Mouse (Mus musculus): ENCODE data around the gene St7. TPM values are rescaled to one million over a fixed set of nuclear protein-coding genes. Genes with fewer than 3 reads are reported as not detected.

The St7 gene
- total RNA-seq, 2 experiments from 2014 or later: 53.8 to 56.1 TPM

DNA sequence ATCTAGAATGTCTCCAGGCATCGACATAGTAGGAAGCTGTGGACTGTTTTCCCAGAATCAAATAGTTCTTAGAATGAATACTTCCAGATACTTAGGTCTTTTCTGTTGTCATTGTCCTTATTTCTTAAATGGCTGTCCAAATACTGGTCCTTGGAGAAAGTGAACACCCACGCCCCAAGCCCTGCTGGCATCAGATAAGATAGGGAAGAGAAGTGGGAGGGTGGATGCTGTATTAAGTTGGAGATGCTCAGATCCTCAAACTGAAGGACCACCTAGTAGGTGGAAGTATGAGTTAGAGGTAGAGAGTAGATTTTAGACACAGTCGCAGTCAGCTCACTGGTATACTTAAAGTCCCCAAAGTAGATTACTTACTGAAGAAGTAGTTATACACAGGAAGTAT, 34.5 kb downstream of the St7 start:
- no peak overlapping the region for H3K27ac ChIP-seq
- H3K4me3 ChIP-seq: no peak overlapping the region
- DNase-seq (ENCODE audit: low spot score in 2 of 2): no peak
- TF ChIP-seq CTCF (conservative IDR thresholded peaks at IDR 0.05): no peak

DNA sequence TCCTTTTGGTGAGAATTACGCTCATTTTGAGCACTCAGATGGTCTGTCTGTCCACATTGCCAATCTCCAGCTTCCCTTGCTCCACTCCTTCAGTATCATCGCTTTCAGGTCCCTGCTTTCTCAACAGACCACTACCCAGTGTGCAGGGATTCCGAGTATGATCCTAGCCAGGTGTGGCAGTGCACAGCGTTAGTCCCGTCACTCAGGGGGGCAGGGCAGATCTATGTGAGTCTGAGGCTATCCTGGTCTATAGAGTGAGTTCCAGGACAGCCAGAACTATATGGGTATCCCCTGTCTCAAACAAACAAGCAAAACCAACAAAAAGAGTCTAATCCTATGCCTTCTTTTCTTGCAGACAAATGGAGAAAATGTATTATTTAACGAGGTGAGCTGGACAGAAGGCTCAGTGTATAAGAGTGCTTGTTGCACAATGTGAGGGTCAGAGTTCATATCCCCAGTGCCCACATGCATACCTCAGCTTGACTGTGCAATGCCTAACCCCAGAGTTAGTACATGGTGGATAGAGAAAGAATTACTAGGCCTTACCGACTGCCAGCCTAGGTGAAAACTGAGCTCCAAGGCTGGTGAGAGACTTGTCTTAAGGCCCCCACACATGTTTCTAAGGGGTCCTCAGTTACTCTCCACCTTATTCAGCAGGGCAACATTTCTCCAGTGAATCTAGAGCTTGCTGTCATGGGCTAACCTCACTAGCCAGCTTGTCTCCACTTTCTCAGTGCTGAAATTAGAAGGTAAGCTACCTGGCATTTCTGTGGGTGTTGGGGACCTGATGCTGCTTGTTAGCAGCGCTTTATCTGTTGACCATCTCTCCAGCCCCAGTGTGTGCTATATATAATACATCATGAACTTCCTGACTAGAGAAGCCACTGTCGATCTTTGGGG, 35.4 kb downstream of the St7 start:
- DNase-seq (ENCODE audit: low spot score in 2 of 2): no peak
- Histone ChIP-seq H3K4me3 (no peak overlapping the region), H3K27ac (no peak overlapping the region)
- TF ChIP-seq CTCF (conservative IDR thresholded peaks at IDR 0.05): no peak

DNA sequence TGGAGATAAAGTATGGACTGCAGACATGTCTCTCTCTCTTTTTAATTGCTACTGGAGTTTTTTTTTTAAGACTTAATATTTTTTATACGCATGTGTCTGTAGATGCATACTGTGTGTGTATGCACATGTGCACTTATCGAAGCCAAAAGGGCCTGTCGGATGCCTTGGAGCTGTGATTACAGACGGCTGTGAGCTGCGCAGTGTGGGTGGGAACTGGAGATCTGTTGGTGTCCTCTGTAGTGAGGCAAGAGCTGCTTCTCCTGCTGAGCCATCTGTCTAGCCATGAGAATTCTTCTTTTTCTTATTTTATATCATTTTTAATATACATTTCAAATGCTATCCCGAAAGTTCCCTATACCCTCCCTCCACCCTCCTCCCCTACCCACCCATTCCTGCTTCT, 37.4 kb downstream of the St7 start:
- TF ChIP-seq CTCF (conservative IDR thresholded peaks at IDR 0.05): no peak
- H3K4me3 ChIP-seq: no peak overlapping the region
- peak; percentile 72 to 84 for DNase-seq (ENCODE audit: low spot score in 2 of 2)
- peak overlapping the region; percentile 81 for H3K27ac ChIP-seq

DNA sequence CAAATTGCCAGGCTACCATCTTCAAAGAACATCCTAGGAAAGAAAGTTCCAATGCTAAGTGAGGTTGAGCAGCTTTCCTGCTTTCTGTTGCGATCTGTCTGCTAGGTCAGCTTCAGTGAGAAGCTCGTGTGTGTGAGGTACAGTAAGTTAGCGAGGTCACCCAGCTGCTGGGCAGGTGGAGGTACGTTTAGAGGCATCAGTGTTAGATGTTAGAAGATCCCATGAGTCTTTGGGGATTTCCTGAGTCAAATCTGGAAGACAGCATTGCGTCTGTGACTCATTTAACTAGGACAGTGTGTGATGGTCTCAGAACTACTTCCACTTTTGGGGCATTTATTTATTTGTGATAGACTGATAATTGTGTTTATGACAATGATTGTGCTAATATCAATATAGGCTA, 39.0 kb downstream of the St7 start:
- no peak for TF ChIP-seq CTCF (conservative IDR thresholded peaks at IDR 0.05)
- DNase-seq (ENCODE audit: low spot score in 2 of 2): no peak
- no peak overlapping the region for H3K27ac ChIP-seq

DNA sequence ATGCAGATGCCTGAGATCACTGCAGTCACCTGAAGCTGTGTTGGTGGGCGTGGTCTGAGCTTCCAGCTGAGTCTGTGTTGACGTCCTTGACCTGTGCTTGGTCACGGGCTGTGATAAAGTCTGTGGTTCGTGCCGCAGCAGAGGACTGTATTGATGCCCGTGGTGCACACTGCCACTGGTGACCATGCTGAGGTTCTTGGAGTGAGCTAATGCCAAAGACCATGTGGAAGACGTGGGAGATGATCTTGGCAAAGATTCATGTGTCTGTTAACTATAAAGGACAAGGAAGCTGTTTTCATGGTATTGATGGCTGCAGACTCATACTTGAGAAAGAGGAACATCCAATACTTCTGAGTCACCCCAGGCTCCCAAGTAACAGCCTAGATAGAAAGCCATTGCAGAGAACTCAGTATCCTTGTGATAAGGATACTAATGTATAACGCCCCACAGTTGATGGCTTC, 41.2 kb downstream of the St7 start:
- H3K27ac ChIP-seq: no peak overlapping the region
- H3K4me3 ChIP-seq: no peak overlapping the region
- no peak for TF ChIP-seq CTCF (conservative IDR thresholded peaks at IDR 0.05)
- no peak for DNase-seq (ENCODE audit: low spot score in 2 of 2)

More for the DNA sequence above, 39.0 kb downstream of the St7 start:
- no peak overlapping the region for H3K4me3 ChIP-seq

DNA sequence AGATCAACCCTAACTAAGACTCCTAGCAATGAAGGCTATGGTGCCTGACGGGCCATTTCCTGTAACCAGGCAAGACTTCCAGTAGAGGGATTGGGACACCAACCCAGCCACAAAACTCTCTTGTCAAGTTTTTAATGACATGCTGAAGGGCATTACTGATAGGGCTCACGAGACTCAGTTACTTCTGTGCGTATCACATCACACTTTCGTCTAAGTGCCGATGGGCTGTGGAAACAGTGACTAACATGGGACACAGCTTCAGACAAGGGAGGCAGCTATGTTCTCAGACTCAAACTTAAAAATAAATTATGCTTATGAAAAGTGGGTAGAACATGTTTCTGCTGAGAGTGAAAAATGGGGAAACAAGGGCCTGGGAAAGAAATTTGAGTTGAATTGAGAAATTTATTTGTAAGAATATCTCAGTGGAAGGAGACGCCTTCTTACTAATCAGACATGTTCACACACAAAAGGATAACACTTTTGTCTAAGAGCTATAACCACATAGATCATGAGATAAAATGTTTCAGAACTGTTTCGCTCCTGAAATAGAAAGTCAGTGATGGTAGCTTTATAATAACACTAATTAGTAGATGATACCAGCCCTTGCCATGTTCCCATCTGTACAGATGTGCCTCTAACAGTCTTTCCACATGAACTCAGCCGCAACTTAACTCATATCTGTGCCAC, 44.7 kb downstream of the St7 start:
- TF ChIP-seq CTCF (conservative IDR thresholded peaks at IDR 0.05): no peak
- no peak for DNase-seq (ENCODE audit: low spot score in 2 of 2)
- no peak overlapping the region for H3K27ac ChIP-seq
- H3K4me3 ChIP-seq: no peak overlapping the region

DNA sequence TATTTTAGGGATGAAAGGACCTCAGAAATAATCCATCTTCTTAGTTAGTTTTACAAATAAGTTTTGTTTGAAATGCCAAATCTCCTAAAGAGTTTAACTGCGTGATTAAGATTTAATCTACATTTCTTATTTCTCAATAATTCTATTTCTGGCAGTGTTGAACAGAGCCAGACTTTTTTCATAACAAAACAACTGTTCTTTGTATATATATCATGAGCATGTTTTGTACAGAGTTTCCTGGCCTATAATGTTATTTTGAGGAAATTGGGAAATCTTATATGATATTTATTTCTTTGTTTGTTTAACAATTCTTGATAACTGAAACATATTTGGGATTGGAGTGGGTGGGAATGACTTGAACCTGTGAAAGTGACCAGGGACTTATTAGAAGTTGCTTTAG, 47.4 kb downstream of the St7 start:
- no peak for TF ChIP-seq CTCF (conservative IDR thresholded peaks at IDR 0.05)

DNA sequence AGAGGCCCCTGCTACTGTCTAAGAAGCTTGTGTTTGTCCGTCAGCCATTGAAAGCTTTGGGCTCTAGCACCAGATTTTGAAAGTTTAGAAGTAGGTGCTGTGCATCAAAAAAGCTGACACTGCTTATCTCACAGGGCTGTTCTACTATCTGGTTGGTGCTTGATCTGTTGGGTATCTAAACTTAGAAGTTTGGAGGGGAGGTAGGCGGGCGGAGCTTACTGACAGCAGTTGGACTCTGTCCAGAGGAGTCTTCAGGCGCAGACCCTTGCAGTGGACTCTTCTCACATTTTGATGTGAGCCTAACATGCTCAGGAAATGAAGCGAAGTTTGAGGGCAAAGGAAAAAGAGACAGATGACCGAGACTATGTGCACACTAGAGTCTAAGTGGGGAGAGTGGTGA, 48.9 kb downstream of the St7 start:
- TF ChIP-seq CTCF (conservative IDR thresholded peaks at IDR 0.05): no peak
- H3K4me3 ChIP-seq: no peak overlapping the region
- no peak for DNase-seq (ENCODE audit: low spot score in 2 of 2)
- no peak overlapping the region for H3K27ac ChIP-seq

More for the DNA sequence above, 47.4 kb downstream of the St7 start:
- Histone ChIP-seq H3K27ac (no peak overlapping the region), H3K4me3 (no peak overlapping the region)
- DNase-seq (ENCODE audit: low spot score in 2 of 2): no peak

DNA sequence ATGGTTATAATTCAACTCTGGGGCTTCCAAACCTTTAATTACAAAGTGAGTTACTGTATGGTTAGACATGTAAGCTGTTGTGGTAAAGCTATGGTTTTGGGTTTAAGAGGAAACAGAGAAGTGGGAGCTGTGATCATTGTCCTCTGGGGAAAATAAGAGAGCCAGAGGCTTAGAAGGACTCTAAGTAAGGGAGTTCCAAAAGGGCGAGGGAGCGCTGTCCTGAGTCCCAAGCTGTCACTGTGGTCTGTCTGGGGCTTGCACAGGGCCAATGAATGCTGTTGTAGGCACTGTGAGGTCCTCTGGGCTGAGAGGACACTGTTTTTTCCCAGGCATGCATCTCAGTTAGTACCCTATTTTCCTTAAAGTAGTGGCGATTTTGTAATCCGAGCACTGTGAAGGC, 49.5 kb downstream of the St7 start:
- DNase-seq (ENCODE audit: low spot score in 2 of 2): no peak
- Histone ChIP-seq H3K27ac (no peak overlapping the region), H3K4me3 (no peak overlapping the region)
- no peak for TF ChIP-seq CTCF (conservative IDR thresholded peaks at IDR 0.05)

DNA sequence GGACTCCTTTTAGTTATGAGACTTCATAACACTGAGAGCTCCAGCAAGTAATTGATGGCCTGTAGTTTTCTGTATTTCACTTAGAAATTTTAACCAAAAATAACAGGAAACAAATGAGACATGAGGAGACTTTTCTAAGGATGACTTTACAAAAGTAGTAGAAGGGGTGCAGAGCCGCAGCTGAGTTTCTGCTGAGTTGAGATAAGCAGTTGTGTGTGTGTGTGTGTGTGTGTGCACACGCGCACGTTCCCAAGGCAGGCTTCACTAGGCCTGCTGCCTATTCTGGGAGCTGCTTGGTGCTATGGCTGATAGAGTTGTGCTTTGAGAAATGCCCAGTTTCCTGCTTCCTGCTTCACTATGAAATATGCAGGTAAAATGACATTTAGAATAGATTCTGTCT, 50.6 kb downstream of the St7 start:
- DNase-seq (ENCODE audit: low spot score in 2 of 2): no peak
- Histone ChIP-seq H3K4me3 (no peak overlapping the region), H3K27ac (no peak overlapping the region)
- TF ChIP-seq CTCF (conservative IDR thresholded peaks at IDR 0.05): no peak

DNA sequence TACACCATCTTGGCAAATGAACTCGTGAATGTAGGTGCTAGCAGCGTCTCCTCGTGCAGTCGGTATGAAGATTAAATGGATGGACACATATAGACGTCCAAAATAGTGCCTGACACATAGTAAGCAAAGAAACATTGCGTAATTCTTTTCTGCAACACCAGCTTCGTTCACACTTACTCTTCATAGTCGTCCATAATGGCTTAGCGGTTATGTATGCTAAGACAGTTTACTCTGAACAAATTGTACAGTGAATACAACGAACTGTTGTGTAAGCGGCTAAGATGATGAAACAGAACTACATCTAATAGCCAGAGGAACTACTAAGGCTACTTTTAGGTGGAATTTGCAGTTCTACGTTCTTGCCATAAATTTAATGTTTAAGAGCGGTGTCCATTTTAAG, 55.0 kb downstream of the St7 start:
- no peak for TF ChIP-seq CTCF (conservative IDR thresholded peaks at IDR 0.05)
- H3K27ac ChIP-seq: no peak overlapping the region
- DNase-seq (ENCODE audit: low spot score in 2 of 2): no peak

DNA sequence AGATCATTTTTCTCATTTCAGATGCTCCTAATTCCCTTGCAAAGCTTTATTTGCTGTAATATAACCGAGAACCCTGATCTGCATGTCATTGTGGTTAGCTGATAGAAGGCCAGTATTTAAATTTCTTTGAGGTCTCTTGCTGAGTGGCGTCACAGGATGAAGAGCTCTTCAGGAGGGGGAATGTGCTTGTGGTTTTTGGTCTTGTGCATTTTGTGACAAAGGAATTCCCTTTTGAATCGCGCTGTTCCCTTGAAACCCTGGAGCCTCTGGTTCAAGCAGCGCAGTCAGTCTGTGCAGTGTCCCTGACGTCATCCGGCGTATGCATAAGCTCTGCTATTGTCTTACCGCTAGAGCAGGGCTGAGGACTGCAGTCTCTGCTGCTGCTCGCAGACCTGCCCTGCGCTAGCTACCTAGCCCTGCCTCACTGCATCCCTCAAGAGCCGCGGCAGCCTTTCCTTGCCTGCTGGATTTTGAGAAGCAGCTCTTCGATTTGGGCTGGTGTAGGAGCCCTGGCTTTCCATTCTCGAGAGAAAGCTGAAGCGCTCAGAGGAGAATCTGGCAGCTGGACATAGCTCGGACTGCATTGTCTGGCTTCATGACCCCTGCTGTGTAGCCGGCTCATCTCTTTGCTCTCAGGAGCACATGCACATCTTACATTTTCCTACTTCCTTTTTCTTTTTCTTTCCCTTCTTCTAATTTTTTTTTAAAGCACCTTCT, 56.3 kb downstream of the St7 start:
- TF ChIP-seq CTCF (conservative IDR thresholded peaks at IDR 0.05): peak; percentile 45
- H3K4me3 ChIP-seq: peak overlapping the region; percentile 72
- peak overlapping the region; percentile 96 for H3K27ac ChIP-seq
- peak; percentile 75 to 83 for DNase-seq (ENCODE audit: low spot score in 2 of 2)

More for the DNA sequence above, 55.0 kb downstream of the St7 start:
- no peak overlapping the region for H3K4me3 ChIP-seq

DNA sequence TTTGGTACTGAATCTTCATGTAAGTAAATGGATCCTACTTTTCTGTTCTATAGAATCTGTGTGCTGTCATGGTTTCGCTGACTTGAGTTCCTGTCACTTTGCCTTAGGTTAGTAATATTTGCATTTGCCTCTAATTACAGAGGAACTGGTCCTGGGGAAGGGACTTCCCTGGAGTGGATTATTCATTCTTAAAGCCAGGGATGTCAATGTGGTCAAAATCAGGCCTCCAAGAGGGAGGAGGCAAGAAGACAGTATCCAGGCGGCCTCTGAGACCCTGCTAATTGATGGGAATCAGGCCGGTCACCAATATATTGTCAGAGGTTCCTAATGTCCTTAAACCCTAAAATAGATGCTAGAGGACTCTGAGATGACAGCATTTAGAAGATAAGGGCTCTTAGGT, 56.9 kb downstream of the St7 start:
- Histone ChIP-seq H3K27ac (peak overlapping the region; percentile 96), H3K4me3 (peak overlapping the region; percentile 72)
- no peak for DNase-seq (ENCODE audit: low spot score in 2 of 2)
- TF ChIP-seq CTCF (conservative IDR thresholded peaks at IDR 0.05): no peak
